Mouse (Mus musculus) E14TG2a.4 (cell line): Measurements from ENCODE around the gene Fzd9.
"Not testable (repeated sequence)": the region's sequence is repeated elsewhere in the genome, so short reads cannot be mapped to it uniquely, and the experiment has no call there.

Experiments used
- H3K27me3 ChIP-seq: 2 replicates; pipeline ENCODE4 v1.6.1; 2014; ENCODE audit warnings: low read length, control low read depth; ENCODE audit not compliant: insufficient read depth
- H3K36me3 ChIP-seq: 2 replicates; pipeline ENCODE4 v1.6.1; 2014; ENCODE audit warnings: low read length, control low read depth; ENCODE audit not compliant: insufficient read depth
- H3K4me1 ChIP-seq: replicated peaks from 2 replicates; pipeline ENCODE4 v1.6.1; 2014; ENCODE audit warnings: low read depth, low read length, control low read depth
- H3K4me3 ChIP-seq: replicated peaks from 2 replicates; pipeline ENCODE4 v1.5.1; 2014; ENCODE audit warnings: mild to moderate bottlenecking, low read length
- H3K9me3 ChIP-seq: 2 replicates; pipeline ENCODE4 v1.6.1; 2014; ENCODE audit warnings: low read length, control low read depth
- CTCF ChIP-seq: conservative IDR thresholded peaks from 2 replicates; pipeline ENCODE4 v1.5.1; 2014; ENCODE audit warnings: low read length
- NANOG ChIP-seq: IDR thresholded peaks from 2 replicates; pipeline ENCODE4 v1.6.1; 2014; ENCODE audit warnings: borderline replicate concordance, low read length, mixed read lengths
- POU5F1 ChIP-seq: IDR thresholded peaks from 2 replicates; pipeline ENCODE4 v1.6.1; 2014; ENCODE audit warnings: low read length, borderline replicate concordance

The Fzd9 gene

GRCm38 (mm10) chr5:135241474-135241873 lies 9.6 kb downstream of the Fzd9 start:
- TF ChIP-seq CTCF (no peak), NANOG (no peak)
- no peak overlapping the region for H3K4me3 ChIP-seq
- no peaks in the 10 kb centered on the region for H3K9me3 ChIP-seq
- H3K27me3 ChIP-seq, result no peaks in the 10 kb centered on the region
- H3K4me1 ChIP-seq, result peaks cover 45% of the 10 kb centered on the region
- H3K36me3 ChIP-seq, result peaks cover 100% of the 10 kb centered on the region

- TF ChIP-seq NANOG (no peak), CTCF (no peak), POU5F1 (no peak)
- peaks cover 20% of the 10 kb centered on the region for H3K4me1 ChIP-seq
- no peak overlapping the region for H3K4me3 ChIP-seq
- no peaks in the 10 kb centered on the region for H3K27me3 ChIP-seq
- H3K9me3 ChIP-seq, result no peaks in the 10 kb centered on the region
- peaks cover 100% of the 10 kb centered on the region for H3K36me3 ChIP-seq
Observed at GRCm38 (mm10) chr5:135238832-135239231, 12.2 kb downstream of the Fzd9 start.

GRCm38 (mm10) chr5:135236571-135236970 lies 14.5 kb downstream of the Fzd9 start:
- TF ChIP-seq CTCF (peak; percentile 74), NANOG (no peak)

GRCm38 (mm10) chr5:135233166-135233920 lies 17.7 kb downstream of the Fzd9 start:
- no peak overlapping the region for H3K4me3 ChIP-seq
- peaks cover 98% of the 10 kb centered on the region for H3K36me3 ChIP-seq
- no peaks in the 10 kb centered on the region for H3K9me3 ChIP-seq
- no peaks in the 10 kb centered on the region for H3K27me3 ChIP-seq
- no peaks in the 10 kb centered on the region; the same call in 1 of the 2 replicates for H3K4me1 ChIP-seq
- TF ChIP-seq POU5F1, result no peak
- TF ChIP-seq NANOG, result no peak
- no peak for TF ChIP-seq CTCF

More at GRCm38 (mm10) chr5:135236571-135236970, 14.5 kb downstream of the Fzd9 start:
- Histone ChIP-seq H3K27me3 (no peaks in the 10 kb centered on the region), H3K9me3 (no peaks in the 10 kb centered on the region), H3K4me1 (peaks cover 3% of the 10 kb centered on the region; the same call in 1 of the 2 replicates), H3K4me3 (no peak overlapping the region), H3K36me3 (peaks cover 100% of the 10 kb centered on the region)

GRCm38 (mm10) chr5:135230186-135230585 lies 20.8 kb downstream of the Fzd9 start:
- Histone ChIP-seq H3K9me3 (no peaks in the 10 kb centered on the region), H3K36me3 (peaks cover 94% of the 10 kb centered on the region), H3K4me1 (peaks cover 8% of the 10 kb centered on the region), H3K27me3 (no peaks in the 10 kb centered on the region), H3K4me3 (no peak overlapping the region)
- TF ChIP-seq POU5F1, result no peak
- no peak for TF ChIP-seq CTCF
- TF ChIP-seq NANOG, result no peak

DNA sequence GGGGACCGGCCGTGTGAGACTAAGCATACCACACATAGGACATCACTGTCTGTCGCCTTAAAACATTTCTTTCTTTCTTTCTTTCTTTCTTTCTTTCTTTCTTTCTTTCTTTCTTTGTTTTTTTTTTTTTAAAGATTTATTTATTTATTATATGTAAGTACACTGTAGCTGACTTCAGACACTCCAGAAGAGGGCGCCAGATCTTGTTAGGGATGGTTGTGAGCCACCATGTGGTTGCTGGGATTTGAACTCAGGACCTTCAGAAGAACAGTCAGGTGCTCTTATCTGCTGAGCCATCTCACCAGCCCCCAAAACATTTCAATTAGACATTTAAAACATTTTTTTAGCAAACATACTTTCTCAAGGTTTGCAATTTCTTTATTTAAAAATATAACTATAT lies 25.2 kb downstream of the Fzd9 start:
- not testable (repeated sequence) for H3K4me3 ChIP-seq, H3K27me3 ChIP-seq, H3K9me3 ChIP-seq
- peaks cover 38% of the 10 kb centered on the region for H3K4me1 ChIP-seq
- TF ChIP-seq CTCF, result 0 out of 2 replicates have a peak, but pooled peaks have one; percentile 9
- peaks cover 93% of the 10 kb centered on the region for H3K36me3 ChIP-seq

GRCm38 (mm10) chr5:135224169-135224568 lies 26.9 kb downstream of the Fzd9 start:
- H3K9me3 ChIP-seq, result no peaks in the 10 kb centered on the region
- H3K4me1 ChIP-seq, result peaks cover 38% of the 10 kb centered on the region
- no peak overlapping the region for H3K4me3 ChIP-seq
- TF ChIP-seq POU5F1, result no peak
- no peak for TF ChIP-seq NANOG
- no peak for TF ChIP-seq CTCF
- H3K36me3 ChIP-seq, result peaks cover 94% of the 10 kb centered on the region
- H3K27me3 ChIP-seq, result no peaks in the 10 kb centered on the region

GRCm38 (mm10) chr5:135222066-135222465 lies 29.0 kb downstream of the Fzd9 start:
- TF ChIP-seq POU5F1 (no peak), CTCF (no peak), NANOG (no peak)
- peaks cover 94% of the 10 kb centered on the region for H3K36me3 ChIP-seq
- no peaks in the 10 kb centered on the region for H3K9me3 ChIP-seq
- H3K27me3 ChIP-seq, result no peaks in the 10 kb centered on the region
- peaks cover 47% of the 10 kb centered on the region for H3K4me1 ChIP-seq
- H3K4me3 ChIP-seq, result no peak overlapping the region

- Histone ChIP-seq H3K27me3 (no peaks in the 10 kb centered on the region), H3K9me3 (no peaks in the 10 kb centered on the region), H3K36me3 (peaks cover 96% of the 10 kb centered on the region), H3K4me3 (no peak overlapping the region), H3K4me1 (peaks cover 45% of the 10 kb centered on the region)
- TF ChIP-seq CTCF (no peak), POU5F1 (no peak), NANOG (no peak)
Observed at GRCm38 (mm10) chr5:135220941-135221340, 30.1 kb downstream of the Fzd9 start.
